Comparison of ENCODE assay signal across 8 mouse cellular contexts in genomic region chr2:20722165-20722991, GRCm38 (mm10).
A peak's percentile ranks its signal among the peaks of the same experiment; 100 is the strongest.
DNase-seq lines count a peak whose midpoint lies in the region; ATAC-seq and TF ChIP-seq lines count a peak whose summit lies in the region.

No protein-coding gene starts in this region.

- ATAC-seq in neural tube, embryonic 12.5 days (ENCODE audit: low FRiP score, low read depth) = no peak
- no peak; the same call in 1 of the 2 replicates for ATAC-seq in forebrain, embryonic 15.5 days (replicated peaks)
- 0 out of 2 replicates have a peak, but pooled peaks have one; percentile 12 for ATAC-seq in hindbrain, postnatal 0 days
- ATAC-seq in midbrain, embryonic 16.5 days = no peak

- no peaks in the 10 kb centered on the region for H3K36me3 ChIP-seq in neural tube, embryonic 12.5 days
- no peaks in the 10 kb centered on the region for H3K36me3 ChIP-seq in forebrain, embryonic 15.5 days
- H3K36me3 ChIP-seq in hindbrain, postnatal 0 days (ENCODE audit: insufficient read depth, low read length) = no peaks in the 10 kb centered on the region
- no peaks in the 10 kb centered on the region for H3K36me3 ChIP-seq in midbrain, embryonic 16.5 days (ENCODE audit: control insufficient read depth, insufficient read depth, low read length)

- H3K9ac ChIP-seq in neural tube, embryonic 12.5 days = no peak overlapping the region
- no peak overlapping the region for H3K9ac ChIP-seq in forebrain, embryonic 15.5 days (replicated peaks)
- H3K9ac ChIP-seq in hindbrain, postnatal 0 days (replicated peaks; ENCODE audit: low read length) = no peak overlapping the region
- no peak overlapping the region for H3K9ac ChIP-seq in midbrain, embryonic 16.5 days (ENCODE audit: low read depth, low read length)

- no peaks in the 10 kb centered on the region for H3K4me1 ChIP-seq in neural tube, embryonic 12.5 days
- H3K4me1 ChIP-seq in forebrain, embryonic 15.5 days = peaks cover 8% of the 10 kb centered on the region
- H3K4me1 ChIP-seq in hindbrain, postnatal 0 days (ENCODE audit: insufficient read depth, low read length) = 0 out of 2 replicates have a peak, but pooled peaks cover 4% of the 10 kb centered on the region
- peaks cover 9% of the 10 kb centered on the region; the same call in 1 of the 2 replicates for H3K4me1 ChIP-seq in midbrain, embryonic 16.5 days (ENCODE audit: control insufficient read depth, insufficient read depth, low read length)

- H3K9me3 ChIP-seq in neural tube, embryonic 12.5 days = no peaks in the 10 kb centered on the region
- H3K9me3 ChIP-seq in forebrain, embryonic 15.5 days = no peaks in the 10 kb centered on the region
- H3K9me3 ChIP-seq in hindbrain, postnatal 0 days (ENCODE audit: low read length) = no peaks in the 10 kb centered on the region
- no peaks in the 10 kb centered on the region for H3K9me3 ChIP-seq in midbrain, embryonic 16.5 days (replicated peaks; ENCODE audit: control insufficient read depth, low read length, poor library complexity, severe bottlenecking)

- WGBS in neural tube, embryonic 12.5 days = 27% methylated on average over 15 of the region's 15 CpGs
- WGBS in forebrain, embryonic 15.5 days = 28% methylated on average over 15 of the region's 15 CpGs
- 16% methylated on average over 15 of the region's 15 CpGs for WGBS in hindbrain, postnatal 0 days
- WGBS in midbrain, embryonic 16.5 days = 18% methylated on average over 15 of the region's 15 CpGs

- H3K27me3 ChIP-seq in neural tube, embryonic 12.5 days (replicated peaks) = no peaks in the 10 kb centered on the region
- H3K27me3 ChIP-seq in forebrain, embryonic 15.5 days = no peaks in the 10 kb centered on the region
- no peaks in the 10 kb centered on the region for H3K27me3 ChIP-seq in hindbrain, postnatal 0 days (ENCODE audit: insufficient read depth, low read length)
- no peaks in the 10 kb centered on the region for H3K27me3 ChIP-seq in midbrain, embryonic 16.5 days (ENCODE audit: control insufficient read depth, insufficient read depth, low read depth, low read length)

- H3K27ac ChIP-seq in neural tube, embryonic 12.5 days = no peak overlapping the region
- no peak overlapping the region for H3K27ac ChIP-seq in forebrain, embryonic 15.5 days (replicated peaks)
- H3K27ac ChIP-seq in hindbrain, postnatal 0 days = no peak overlapping the region
- H3K27ac ChIP-seq in midbrain, embryonic 16.5 days (ENCODE audit: low read length) = no peak overlapping the region

- TF ChIP-seq CTCF in hindbrain, postnatal 0 days (IDR thresholded peaks at IDR 0.05; ENCODE audit: low read depth) = no peak

- intact Hi-C loops in gastrocnemius, postnatal 14 days (cut with DNase I; ENCODE audit: low total_unique reads) = no loop called here

- no peak overlapping the region for H3K4me3 ChIP-seq in neural tube, embryonic 12.5 days
- H3K4me3 ChIP-seq in forebrain, embryonic 15.5 days = 0 out of 2 replicates have a peak overlapping the region, but pooled peaks have one; percentile 1
- H3K4me3 ChIP-seq in hindbrain, postnatal 0 days (ENCODE audit: low read length) = peak overlapping the region; percentile 1; the same call in 1 of the 2 replicates
- peak overlapping the region; percentile 14; the same call in 1 of the 2 replicates for H3K4me3 ChIP-seq in midbrain, embryonic 16.5 days (ENCODE audit: low read depth, low read length)

- no peak for DNase-seq in neural tube, embryonic 10.5 days (ENCODE audit: extremely low spot score, low spot score)
- DNase-seq in hindbrain, postnatal 0 days (ENCODE audit: low spot score) = peak; percentile 14
- DNase-seq in ovary, postnatal 10 days (ENCODE audit: low spot score) = no peak
- DNase-seq in gastrocnemius, postnatal 14 days = no peak
- no peak for DNase-seq in gastrocnemius, postnatal 10 days

- H3K4me2 ChIP-seq in neural tube, embryonic 12.5 days (replicated peaks) = peak overlapping the region; percentile 34
- H3K4me2 ChIP-seq in forebrain, embryonic 15.5 days (replicated peaks) = peak overlapping the region; percentile 17; the same call in 1 of the 2 replicates
- peak overlapping the region; percentile 46 for H3K4me2 ChIP-seq in hindbrain, postnatal 0 days (ENCODE audit: low read depth, low read length)
- H3K4me2 ChIP-seq in midbrain, embryonic 16.5 days (ENCODE audit: low read length) = peak overlapping the region; percentile 47
